In the genomic region with DNA sequence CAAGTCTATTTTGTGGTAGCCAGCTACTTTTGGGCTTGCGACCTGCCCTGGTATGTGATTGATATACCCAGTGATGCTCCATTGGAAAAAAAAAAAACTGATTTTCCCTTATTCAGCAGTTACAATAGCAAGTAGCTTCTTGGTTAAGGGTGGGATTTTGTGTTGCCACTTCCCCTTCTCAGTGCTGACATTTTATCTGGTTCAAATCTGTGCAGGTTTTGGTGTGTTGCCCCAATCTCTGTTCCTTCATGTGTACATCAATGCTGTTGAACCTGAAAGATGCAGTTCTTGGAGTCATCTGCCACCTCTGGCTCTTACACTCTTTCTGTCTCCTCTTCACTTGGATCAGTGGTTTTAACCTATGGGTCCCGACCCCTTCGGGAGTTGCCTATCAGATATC, we compare ENCODE assay signal across 16 mouse cellular contexts.
"Had no signal": no experiment of that assay in that cellular context is flagged by ENCODE, and none has a peak within 500 bp of the region (broad histone marks: within the 10 kb centered on the region; RNA-seq: fewer than 3 reads in every experiment).

No protein-coding gene starts in this region.

- H3K9me3 ChIP-seq: neural tube, embryonic 13.5 days; neural tube, embryonic 15.5 days; stomach, embryonic 15.5 days had no signal

- H3K4me3 ChIP-seq: neural tube, embryonic 13.5 days; neural tube, embryonic 15.5 days; stomach, embryonic 15.5 days had no signal

- H3K9ac ChIP-seq: neural tube, embryonic 13.5 days; neural tube, embryonic 15.5 days; stomach, embryonic 15.5 days had no signal

- H3K4me1 ChIP-seq: neural tube, embryonic 15.5 days; stomach, embryonic 15.5 days had no signal

- H3K4me2 ChIP-seq: neural tube, embryonic 13.5 days; neural tube, embryonic 15.5 days; stomach, embryonic 15.5 days had no signal

- DNase-seq: retina, postnatal 1 day; right cerebral cortex, adult 18-20 months; right cerebral cortex, postnatal 14 days; right cerebral cortex, postnatal 25 days; right cerebral cortex, postnatal 4 days; spleen, adult 18-20 months; thymus, adult 18-20 months; thymus, adult 2 months; thymus, postnatal 14 days; thymus, postnatal 25 days; thymus, postnatal 36 days; thymus, postnatal 4 days had no signal

- H3K27ac ChIP-seq: neural tube, embryonic 13.5 days; neural tube, embryonic 15.5 days; stomach, embryonic 15.5 days; stomach, postnatal 0 days had no signal

- H3K36me3 ChIP-seq: neural tube, embryonic 13.5 days; neural tube, embryonic 15.5 days; stomach, embryonic 15.5 days had no signal

- H3K27me3 ChIP-seq: neural tube, embryonic 13.5 days; neural tube, embryonic 15.5 days; stomach, embryonic 15.5 days had no signal
